In genomic region chr4:102987756-102988155, GRCm38 (mm10) we compare ENCODE assay signal across 21 mouse cellular contexts. TPM values are rescaled to one million over a fixed set of nuclear protein-coding genes. Genes with fewer than 3 reads are reported as not detected.
"Had no signal": no experiment of that assay in that cellular context is flagged by ENCODE, and none has a peak within 500 bp of the region (broad histone marks: within the 10 kb centered on the region; RNA-seq: fewer than 3 reads in every experiment).

No protein-coding gene starts in this region.

- H3K9me3 ChIP-seq: liver, embryonic 13.5 days; midbrain, embryonic 12.5 days had no signal

- H3K4me3 ChIP-seq: left cerebral cortex, adult 2 months; liver, embryonic 13.5 days; midbrain, embryonic 12.5 days had no signal

- H3K9ac ChIP-seq: liver, embryonic 13.5 days; midbrain, embryonic 12.5 days had no signal

- H3K36me3 ChIP-seq: liver, embryonic 13.5 days; midbrain, embryonic 12.5 days had no signal

- H3K4me1 ChIP-seq: liver, embryonic 13.5 days; midbrain, embryonic 12.5 days had no signal

- H3K27ac ChIP-seq: kidney, postnatal 0 days; left cerebral cortex, adult 2 months; liver, embryonic 13.5 days; macrophage; midbrain, embryonic 12.5 days; stomach, postnatal 0 days had no signal

- H3K27me3 ChIP-seq: liver, embryonic 13.5 days; midbrain, embryonic 12.5 days had no signal

- H3K4me2 ChIP-seq: liver, embryonic 13.5 days; midbrain, embryonic 12.5 days had no signal

- DNase-seq: kidney, adult 2 months; kidney, postnatal 36 days; layer of hippocampus, postnatal 36 days; liver, embryonic 13.5 days; lung, adult 2 months; right cerebral cortex, adult 18-20 months; right cerebral cortex, postnatal 14 days; right cerebral cortex, postnatal 4 days had no signal

- ATAC-seq: intestine, embryonic 16.5 days had no signal

RNA-seq across cellular contexts. Expression of gene Tctex1d1, which starts 9.3 kb away (rescaled TPM):
- polyA plus RNA-seq: kidney, adult 2 months; liver, adult 2 months; lung, adult 2 months; macrophage; midbrain, embryonic 12.5 days had no signal

RNA-seq across cellular contexts. Expression of gene Insl5, which starts 38.9 kb away (rescaled TPM):
- polyA plus RNA-seq: kidney, embryonic 14.5 days; kidney, postnatal 0 days; liver, adult 2 months; liver, embryonic 13.5 days; liver, embryonic 16.5 days; lung, adult 2 months; lung, embryonic 16.5 days; macrophage; midbrain, embryonic 12.5 days; neural tube, embryonic 11.5 days; stomach, embryonic 14.5 days; stomach, postnatal 0 days; urinary bladder, adult 2 months had no signal
